Mouse (Mus musculus): ENCODE data around the gene Tns1. TPM values are rescaled to one million over a fixed set of nuclear protein-coding genes. Genes with fewer than 3 reads are reported as not detected.

The Tns1 gene
- total and polyA plus RNA-seq, 3 experiments = 0.11 TPM; not detected in 2

GRCm38 (mm10) chr1:74169721-74170120 is 45.5 kb upstream of the Tns1 start:
- no peak for DNase-seq (ENCODE audit: low read depth, low spot score)
- H3K9ac ChIP-seq (ENCODE audit: control insufficient read depth, low read depth, low read length, poor library complexity, severe bottlenecking) = no peak overlapping the region
- H3K27me3 ChIP-seq (ENCODE audit: control insufficient read depth in 1 of 2, insufficient read depth in 2 of 2, low read length in 2 of 2) = no peaks in the 10 kb centered on the region
- no peaks in the 10 kb centered on the region for H3K9me3 ChIP-seq (replicated peaks; ENCODE audit: insufficient read depth, low read length)
- peaks cover 0 to 22% of the 10 kb centered on the region in 2 experiments; a peak in 2 of 4 replicates for H3K36me3 ChIP-seq (ENCODE audit: control insufficient read depth in 1 of 2, insufficient read depth in 2 of 2, low read length in 2 of 2)
- no peak overlapping the region for H3K4me3 ChIP-seq (ENCODE audit: control insufficient read depth in 1 of 2, insufficient read depth in 1 of 2, low read depth in 2 of 2, low read length in 2 of 2)
- no peak for TF ChIP-seq RAD21 (IDR thresholded peaks at IDR 0.05; ENCODE audit: low read depth, low read length)
- no peak for TF ChIP-seq USF2 (IDR thresholded peaks at IDR 0.05; ENCODE audit: borderline replicate concordance in 1 of 2, insufficient read depth in 1 of 2, low read depth in 1 of 2, low read length in 2 of 2)
- no peak for TF ChIP-seq ETS1 (IDR thresholded peaks at IDR 0.05; ENCODE audit: low read depth, low read length)
- TF ChIP-seq USF1 (IDR thresholded peaks at IDR 0.05; ENCODE audit: low read depth, low read length) = no peak
- no peak for TF ChIP-seq POLR2A (IDR thresholded peaks at IDR 0.05; ENCODE audit: control insufficient read depth in 1 of 2, insufficient read depth in 1 of 2, low read depth in 1 of 2, low read length in 2 of 2, poor library complexity in 1 of 2)
- TF ChIP-seq TBP (IDR thresholded peaks at IDR 0.05; ENCODE audit: low read depth, low read length) = no peak
- TF ChIP-seq MAZ (IDR thresholded peaks at IDR 0.05; ENCODE audit: low read depth, low read length) = no peak
- TF ChIP-seq NRF1 (IDR thresholded peaks at IDR 0.05; ENCODE audit: insufficient read depth, low read depth, low read length, poor library complexity, severe bottlenecking) = no peak
- TF ChIP-seq ELF1 (IDR thresholded peaks at IDR 0.05; ENCODE audit: low read depth, low read length) = no peak
- TF ChIP-seq MAX (IDR thresholded peaks at IDR 0.05; ENCODE audit: low read length) = no peak
- no peak for TF ChIP-seq KAT2A (conservative IDR thresholded peaks at IDR 0.05; ENCODE audit: low read depth, low read length)
- no peak for TF ChIP-seq SMC3 (IDR thresholded peaks at IDR 0.05; ENCODE audit: low read depth, low read length)
- TF ChIP-seq CHD2 (IDR thresholded peaks at IDR 0.05; ENCODE audit: low read length) = no peak
- TF ChIP-seq MXI1 (IDR thresholded peaks at IDR 0.05; ENCODE audit: low read depth, low read length) = no peak
- TF ChIP-seq MYC (IDR thresholded peaks at IDR 0.05; ENCODE audit: low read depth, low read length) = no peak
- no peak for TF ChIP-seq NELFE (IDR thresholded peaks at IDR 0.05; ENCODE audit: low read depth, low read length)
- H3K27ac ChIP-seq (ENCODE audit: control insufficient read depth, low read depth, low read length) = no peak overlapping the region
- H3K79me2 ChIP-seq (ENCODE audit: control insufficient read depth, insufficient read depth, low read length, poor library complexity) = no peaks in the 10 kb centered on the region
- peaks cover 3 to 7% of the 10 kb centered on the region in 2 experiments; a peak in 3 of 4 replicates for H3K4me1 ChIP-seq (ENCODE audit: control insufficient read depth in 1 of 2, insufficient read depth in 2 of 2, low read length in 2 of 2)

DNA sequence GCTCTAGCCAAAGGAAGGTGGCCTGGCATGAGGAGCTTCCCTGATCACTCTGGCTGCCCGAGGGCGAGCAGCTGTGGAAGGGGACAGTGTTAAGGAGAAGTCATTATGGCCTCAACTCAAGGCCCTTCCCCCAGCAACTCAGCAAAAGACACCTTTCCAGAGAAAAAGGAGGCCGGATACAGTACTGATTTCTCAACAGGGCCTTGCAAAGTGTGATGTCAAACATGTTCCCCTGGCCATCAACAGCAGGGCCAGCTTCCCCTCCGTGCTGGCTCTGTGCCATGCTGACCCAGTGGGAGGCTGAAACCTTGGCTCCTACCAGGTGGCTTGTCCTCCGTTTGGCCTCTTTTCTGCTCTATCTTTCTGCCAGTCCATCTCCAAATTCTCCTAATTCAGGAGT is 42.9 kb upstream of the Tns1 start:
- Histone ChIP-seq H3K9ac (ENCODE audit: control insufficient read depth, low read depth, low read length, poor library complexity, severe bottlenecking) (no peak overlapping the region), H3K79me2 (ENCODE audit: control insufficient read depth, insufficient read depth, low read length, poor library complexity) (no peaks in the 10 kb centered on the region), H3K27ac (ENCODE audit: control insufficient read depth, low read depth, low read length) (no peak overlapping the region), H3K4me3 (ENCODE audit: control insufficient read depth in 1 of 2, insufficient read depth in 1 of 2, low read depth in 2 of 2, low read length in 2 of 2) (no peak overlapping the region), H3K27me3 (ENCODE audit: control insufficient read depth in 1 of 2, insufficient read depth in 2 of 2, low read length in 2 of 2) (no peaks in the 10 kb centered on the region), H3K9me3 (replicated peaks; ENCODE audit: insufficient read depth, low read length) (no peaks in the 10 kb centered on the region), H3K36me3 (ENCODE audit: control insufficient read depth in 1 of 2, insufficient read depth in 2 of 2, low read length in 2 of 2) (peaks cover 0 to 2% of the 10 kb centered on the region in 2 experiments; a peak in 2 of 4 replicates), H3K4me1 (ENCODE audit: control insufficient read depth in 1 of 2, insufficient read depth in 2 of 2, low read length in 2 of 2) (peaks cover 0 to 3% of the 10 kb centered on the region in 2 experiments; a peak in 2 of 4 replicates)
- DNase-seq (ENCODE audit: low read depth, low spot score) = no peak
- no peak for TF ChIP-seq MAZ (IDR thresholded peaks at IDR 0.05; ENCODE audit: low read depth, low read length)
- TF ChIP-seq POLR2AphosphoS2 (IDR thresholded peaks at IDR 0.05; ENCODE audit: low read length) = no peak
- no peak for TF ChIP-seq MAFK (IDR thresholded peaks at IDR 0.05; ENCODE audit: borderline replicate concordance, low read depth, low read length)
- no peak for TF ChIP-seq MAX (IDR thresholded peaks at IDR 0.05; ENCODE audit: low read length)
- TF ChIP-seq EP300 (IDR thresholded peaks at IDR 0.05; ENCODE audit: low read depth in 1 of 2, low read length in 2 of 2) = no peak
- no peak for TF ChIP-seq SIN3A (IDR thresholded peaks at IDR 0.05; ENCODE audit: low read length)
- TF ChIP-seq HCFC1 (IDR thresholded peaks at IDR 0.05; ENCODE audit: low read depth, low read length) = no peak
- TF ChIP-seq MEF2A (IDR thresholded peaks at IDR 0.05; ENCODE audit: extremely low read depth, insufficient replicate concordance, low read depth, low read length, poor library complexity, severe bottlenecking) = no peak
